Mouse (Mus musculus) liver, embryonic 14.5 days (tissue): ENCODE results near the gene Eci1.

Experiments used
- CTCF ChIP-seq: IDR thresholded peaks from 2 replicates; pipeline ENCODE4 v1.5.1; 2016; ENCODE audit warnings: antibody characterized with exemption, low read depth, control low read depth
- EP300 ChIP-seq: IDR thresholded peaks from 2 replicates; pipeline ENCODE4 v1.6.1; 2016; ENCODE audit warnings: antibody characterized with exemption, low read depth

DNA sequence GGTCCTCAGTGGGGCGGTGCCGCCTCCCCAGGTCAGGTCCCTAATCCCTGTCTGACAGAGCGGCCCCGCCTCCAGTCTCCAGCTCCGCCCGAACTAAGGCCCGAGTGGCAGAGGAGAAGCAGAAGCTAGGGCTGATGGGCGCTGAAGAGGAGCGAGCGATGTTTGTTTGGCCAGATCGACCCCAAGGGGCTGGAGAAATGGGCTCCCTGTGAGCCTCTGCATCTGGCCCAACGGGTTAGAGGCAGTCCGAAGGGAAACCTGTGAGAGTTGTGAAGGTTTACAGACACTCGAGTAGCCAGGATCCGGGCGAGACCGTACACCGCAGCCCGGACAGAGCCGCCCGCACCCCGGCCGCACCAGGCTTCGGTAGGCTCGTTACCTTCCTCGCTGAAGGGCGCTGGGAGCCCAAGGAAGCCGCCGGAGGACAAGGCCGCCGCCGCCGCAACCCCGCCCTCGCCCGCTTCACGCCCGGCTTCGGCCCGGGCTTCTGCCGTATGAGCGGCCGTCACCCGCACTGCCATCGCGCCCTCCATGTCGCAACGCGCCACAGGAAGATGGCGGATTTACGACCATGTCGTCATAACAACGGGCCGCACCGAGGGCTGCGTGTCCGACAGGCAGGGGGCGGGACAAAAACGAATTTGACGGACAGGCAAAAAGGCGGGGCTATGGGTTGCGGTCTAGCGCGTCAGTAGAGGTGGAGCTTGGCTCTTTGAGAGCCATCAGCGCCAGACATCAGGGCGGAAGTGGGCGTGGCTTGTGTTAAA is 28.5 kb downstream of the Eci1 start:
- no peak for TF ChIP-seq EP300
- TF ChIP-seq CTCF = 0 out of 2 replicates have a peak, but pooled peaks have one; percentile 26
